Mouse (Mus musculus): ENCODE measurements around the gene Olfr114. TPM values are rescaled to one million over a fixed set of nuclear protein-coding genes. Genes with fewer than 3 reads are reported as not detected.

Olfr114 gene
- not detected for total RNA-seq (2021)
- long read RNA-seq, experiment 1: 0 reads
- long read RNA-seq, experiment 2: 0 reads

- DNase-seq (ENCODE audit: low spot score in 2 of 2): no peak
These were observed at the start of gene Olfr114 for GRCm38 (mm10) chr17:37592643-37593042. Olfr114 (minus strand) TSS chr17:37592743.

GRCm38 (mm10) chr17:37627009-37627408 lies 34.5 kb upstream of the Olfr114 start, which contains the start of the genes Olfr115 and Olfr116:
Olfr115 (minus strand) TSS chr17:37627109.
Olfr116 (minus strand) TSS chr17:37627199.
- no peak for DNase-seq (ENCODE audit: low spot score in 2 of 2)

- no peak for DNase-seq (ENCODE audit: low spot score in 2 of 2)
These were observed 15.0 kb downstream of the Olfr114 start, which contains the start of gene Olfr113 for GRCm38 (mm10) chr17:37577563-37577962. Olfr113 (minus strand) TSS chr17:37577663.

- DNase-seq (ENCODE audit: low spot score in 2 of 2): no peak
These were observed 23.2 kb downstream of the Olfr114 start, which contains the start of gene Olfr112 for GRCm38 (mm10) chr17:37569351-37569750. Olfr112 (minus strand) TSS chr17:37569451.

GRCm38 (mm10) chr17:37558913-37559615 lies 33.5 kb downstream of the Olfr114 start:
- no peak for DNase-seq (ENCODE audit: low spot score in 2 of 2)

- no peak for DNase-seq (ENCODE audit: low spot score in 2 of 2)
These were observed 48.6 kb downstream of the Olfr114 start for GRCm38 (mm10) chr17:37543800-37544435.

- DNase-seq (ENCODE audit: low spot score in 2 of 2): no peak
These were observed 51.0 kb downstream of the Olfr114 start for GRCm38 (mm10) chr17:37541454-37542119.

Other genes with a start within 250 kb of the Olfr114 start
- not detected for gene Olfr104-ps, start 233.2 kb downstream of the Olfr114 start, total RNA-seq (2021)
- not detected for gene Olfr105-ps, start 213.7 kb downstream of the Olfr114 start, total RNA-seq (2021)
- not detected for gene Olfr106-ps, start 202.3 kb downstream of the Olfr114 start, total RNA-seq (2021)
- gene Olfr107, start 193.5 kb downstream of the Olfr114 start, total RNA-seq (2021): under 1 TPM in 1 of 2 experiments, not detected in 1; 0.10 TPM
- not detected for gene Olfr108, start 147.3 kb downstream of the Olfr114 start, total RNA-seq (2021)
- gene Olfr109, start 133.8 kb downstream of the Olfr114 start, total RNA-seq (2021): not detected
- gene H2-M2, start 109.2 kb downstream of the Olfr114 start, total RNA-seq (2021): not detected
- not detected for gene Olfr110, start 100.3 kb downstream of the Olfr114 start, total RNA-seq (2021)
- not detected for gene Olfr111, start 84.7 kb downstream of the Olfr114 start, total RNA-seq (2021)
- not detected for gene Olfr112, start 23.3 kb downstream of the Olfr114 start, total RNA-seq (2021)
- not detected for gene Olfr113, start 15.1 kb downstream of the Olfr114 start, total RNA-seq (2021)
- gene Olfr115, start 34.4 kb upstream of the Olfr114 start, total RNA-seq (2021): not detected
- gene Olfr116, start 34.5 kb upstream of the Olfr114 start, total RNA-seq (2021): not detected
- not detected for gene Olfr117, start 71.0 kb upstream of the Olfr114 start, total RNA-seq (2021)
- gene Olfr118, start 74.2 kb upstream of the Olfr114 start, total RNA-seq (2021): not detected
- gene Olfr119, start 103.8 kb upstream of the Olfr114 start, total RNA-seq (2021): not detected
- gene Olfr120, start 129.1 kb upstream of the Olfr114 start, total RNA-seq (2021): not detected
- gene Olfr121, start 156.1 kb upstream of the Olfr114 start, total RNA-seq (2021): not detected
- not detected for gene Olfr122, start 175.9 kb upstream of the Olfr114 start, total RNA-seq (2021)
- not detected for gene Olfr123, start 200.8 kb upstream of the Olfr114 start, total RNA-seq (2021)
- gene Olfr124, start 207.1 kb upstream of the Olfr114 start, total RNA-seq (2021): not detected
- gene Olfr125, start 240.2 kb upstream of the Olfr114 start, total RNA-seq (2021): not detected